In the genomic region with DNA sequence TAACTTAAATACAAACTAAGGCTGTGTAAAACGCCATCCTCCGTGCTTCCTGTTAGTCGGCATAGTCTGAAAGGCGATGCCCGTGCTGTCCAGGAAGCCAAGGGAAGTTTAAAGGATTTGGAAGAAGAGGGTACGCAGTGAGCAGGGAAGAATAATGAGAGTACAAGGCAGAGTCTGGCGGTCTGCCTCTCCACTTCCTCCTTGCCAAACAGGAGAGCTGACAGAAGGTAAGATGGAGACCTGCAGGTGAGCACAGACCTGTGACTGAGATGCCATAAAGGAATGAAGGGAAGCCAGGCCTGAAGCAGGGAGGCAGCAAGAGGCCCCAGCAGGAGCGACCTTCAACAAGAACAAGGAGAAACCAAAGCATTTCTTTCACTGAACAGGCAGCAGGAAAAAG, we compare ENCODE assay signal across 19 mouse cellular contexts. TPM values are rescaled to one million over a fixed set of nuclear protein-coding genes. Genes with fewer than 3 reads are reported as not detected.
DNase-seq lines count a peak whose midpoint lies in the region; ATAC-seq lines count a peak whose summit lies in the region.
"Had no signal": no experiment of that assay in that cellular context is flagged by ENCODE, and none has a peak within 500 bp of the region (broad histone marks: within the 10 kb centered on the region; RNA-seq: fewer than 3 reads in every experiment).

No protein-coding gene starts in this region.

- no peak overlapping the region for H3K27ac ChIP-seq in forebrain, embryonic 12.5 days
- no peak overlapping the region for H3K27ac ChIP-seq in forebrain, embryonic 16.5 days (ENCODE audit: low read length)
- peak overlapping the region; percentile 36 for H3K27ac ChIP-seq in heart, embryonic 12.5 days (ENCODE audit: poor library complexity, severe bottlenecking)
- peak overlapping the region; percentile 34 for H3K27ac ChIP-seq in heart, embryonic 16.5 days (ENCODE audit: low read length)
- H3K27ac ChIP-seq: embryonic facial prominence, embryonic 10.5 days; hindbrain, embryonic 15.5 days; kidney, embryonic 15.5 days had no signal

- H3K4me1 ChIP-seq in forebrain, embryonic 12.5 days: peaks cover 32% of the 10 kb centered on the region
- H3K4me1 ChIP-seq in forebrain, embryonic 16.5 days (replicated peaks; ENCODE audit: control insufficient read depth, insufficient read depth, low read length): peaks cover 37% of the 10 kb centered on the region
- peaks cover 74% of the 10 kb centered on the region for H3K4me1 ChIP-seq in heart, embryonic 12.5 days (replicated peaks)
- H3K4me1 ChIP-seq in heart, embryonic 16.5 days (ENCODE audit: control insufficient read depth, insufficient read depth, low read length): peaks cover 63% of the 10 kb centered on the region

- H3K4me2 ChIP-seq in forebrain, embryonic 12.5 days: no peak overlapping the region
- H3K4me2 ChIP-seq in forebrain, embryonic 16.5 days (ENCODE audit: low read length): no peak overlapping the region
- no peak overlapping the region for H3K4me2 ChIP-seq in heart, embryonic 12.5 days
- no peak overlapping the region for H3K4me2 ChIP-seq in heart, embryonic 16.5 days (ENCODE audit: low read depth, low read length)
- H3K4me2 ChIP-seq: hindbrain, embryonic 15.5 days; kidney, embryonic 15.5 days had no signal

- peaks cover 61% of the 10 kb centered on the region for H3K36me3 ChIP-seq in forebrain, embryonic 12.5 days (replicated peaks)
- peaks cover 13% of the 10 kb centered on the region for H3K36me3 ChIP-seq in forebrain, embryonic 16.5 days (ENCODE audit: control insufficient read depth, insufficient read depth)
- H3K36me3 ChIP-seq in heart, embryonic 12.5 days: peaks cover 69% of the 10 kb centered on the region
- H3K36me3 ChIP-seq in heart, embryonic 16.5 days (ENCODE audit: control insufficient read depth, insufficient read depth): peaks cover 7% of the 10 kb centered on the region

- intact Hi-C loops in heart, postnatal 14 days (cut with DNase I): no loop called here

- 0 out of 2 replicates have a peak overlapping the region, but pooled peaks have one; percentile 21 for H3K9ac ChIP-seq in forebrain, embryonic 12.5 days
- H3K9ac ChIP-seq in forebrain, embryonic 16.5 days (replicated peaks; ENCODE audit: low read depth, low read length): no peak overlapping the region
- peak overlapping the region; percentile 15; the same call in 1 of the 2 replicates for H3K9ac ChIP-seq in heart, embryonic 12.5 days
- peak overlapping the region; percentile 59 for H3K9ac ChIP-seq in heart, embryonic 16.5 days (ENCODE audit: low read length)
- H3K9ac ChIP-seq: forebrain, postnatal 0 days; hindbrain, embryonic 15.5 days; kidney, embryonic 15.5 days had no signal

- no peak overlapping the region for H3K4me3 ChIP-seq in forebrain, embryonic 12.5 days (replicated peaks)
- H3K4me3 ChIP-seq in forebrain, embryonic 16.5 days (replicated peaks; ENCODE audit: low read length): no peak overlapping the region
- H3K4me3 ChIP-seq in heart, embryonic 12.5 days: no peak overlapping the region
- no peak overlapping the region for H3K4me3 ChIP-seq in heart, embryonic 16.5 days (ENCODE audit: low read length)
- H3K4me3 ChIP-seq: embryonic facial prominence, embryonic 10.5 days; hindbrain, embryonic 15.5 days; kidney, embryonic 15.5 days had no signal

- 98% methylated on average over 8 of the region's 8 CpGs for WGBS in forebrain, embryonic 12.5 days
- 92% methylated on average over 8 of the region's 8 CpGs for WGBS in forebrain, embryonic 16.5 days
- 85% methylated on average over 8 of the region's 8 CpGs for WGBS in heart, embryonic 12.5 days
- 87% methylated on average over 8 of the region's 8 CpGs for WGBS in heart, embryonic 16.5 days

- no peaks in the 10 kb centered on the region for H3K27me3 ChIP-seq in forebrain, embryonic 12.5 days
- H3K27me3 ChIP-seq in forebrain, embryonic 16.5 days (replicated peaks; ENCODE audit: control insufficient read depth, insufficient read depth, low read length): no peaks in the 10 kb centered on the region
- H3K27me3 ChIP-seq in heart, embryonic 12.5 days (replicated peaks): no peaks in the 10 kb centered on the region
- H3K27me3 ChIP-seq in heart, embryonic 16.5 days (ENCODE audit: control insufficient read depth, insufficient read depth, low read length): no peaks in the 10 kb centered on the region
- H3K27me3 ChIP-seq: hindbrain, embryonic 15.5 days; kidney, embryonic 15.5 days had no signal

- ATAC-seq in forebrain, embryonic 12.5 days (ENCODE audit: low FRiP score): no peak
- no peak for ATAC-seq in forebrain, embryonic 16.5 days
- no peak for ATAC-seq in heart, embryonic 12.5 days (ENCODE audit: insufficient number of reproducible peaks, low FRiP score)
- no peak for ATAC-seq in heart, embryonic 16.5 days (replicated peaks; ENCODE audit: extremely low read depth, insufficient read depth, low FRiP score)
- ATAC-seq: forebrain, postnatal 0 days; intestine, embryonic 16.5 days had no signal

- no peaks in the 10 kb centered on the region for H3K9me3 ChIP-seq in forebrain, embryonic 12.5 days
- no peaks in the 10 kb centered on the region for H3K9me3 ChIP-seq in forebrain, embryonic 16.5 days (ENCODE audit: control insufficient read depth, low read length)
- no peaks in the 10 kb centered on the region for H3K9me3 ChIP-seq in heart, embryonic 12.5 days (replicated peaks)
- H3K9me3 ChIP-seq in heart, embryonic 16.5 days (replicated peaks; ENCODE audit: control insufficient read depth, low read length): no peaks in the 10 kb centered on the region
- H3K9me3 ChIP-seq: embryonic facial prominence, embryonic 10.5 days; hindbrain, embryonic 15.5 days; kidney, embryonic 15.5 days had no signal

- peak; percentile 79 to 87 for DNase-seq in cerebellum, postnatal 10 days
- DNase-seq in cerebellum, adult 11 months: no peak
- DNase-seq in heart, postnatal 14 days: no peak
- no peak for DNase-seq in heart, adult 8-10 months (ENCODE audit: low spot score)
- DNase-seq: adrenal gland, postnatal 10 days; cerebellum, adult 18-20 months; forebrain, postnatal 0 days; gastrocnemius, postnatal 14 days; heart, postnatal 36 days; kidney, adult 2 months; kidney, postnatal 14 days had no signal

RNA-seq across cellular contexts. Expression of a gene that starts 4.9 kb away (rescaled TPM):
- polyA plus RNA-seq in forebrain, embryonic 12.5 days (2016; fragmentation: Nextera tagmentation; extraction: Ambion mirVana): 65.0 and 65.5 TPM in 2 replicates
- polyA plus RNA-seq in forebrain, embryonic 16.5 days (2015; fragmentation: Nextera tagmentation; extraction: Ambion mirVana): 99.9 and 109 TPM in 2 replicates
- 68.6 and 74.0 TPM in 2 replicates for polyA plus RNA-seq in heart, embryonic 12.5 days (2016; fragmentation: Nextera tagmentation; extraction: Ambion mirVana)
- total RNA-seq in heart, postnatal 14 days (2021): 1 to 10 TPM; 1.4 to 1.7 TPM
- polyA plus RNA-seq in heart, embryonic 16.5 days (2015; fragmentation: Nextera tagmentation; extraction: Ambion mirVana): 48.3 and 50.6 TPM in 2 replicates
- total RNA-seq in heart, adult 8-10 months (2022): 1 to 10 TPM in 1 of 4 experiments, under 1 TPM in 3; 0.08 to 1.0 (median 0.27) TPM

RNA-seq across cellular contexts. Expression of a gene that starts 49.3 kb away (rescaled TPM):
- 63.7 and 65.3 TPM in 2 replicates for polyA plus RNA-seq in forebrain, embryonic 12.5 days (2016; fragmentation: Nextera tagmentation; extraction: Ambion mirVana)
- 60.3 and 72.0 TPM in 2 replicates for polyA plus RNA-seq in forebrain, embryonic 16.5 days (2015; fragmentation: Nextera tagmentation; extraction: Ambion mirVana)
- polyA plus RNA-seq in heart, embryonic 12.5 days (2016; fragmentation: Nextera tagmentation; extraction: Ambion mirVana): 38.2 and 38.3 TPM in 2 replicates
- total RNA-seq in heart, postnatal 14 days (2021): 10 to 100 TPM; 30.1 to 33.0 TPM
- polyA plus RNA-seq in heart, embryonic 16.5 days (2015; fragmentation: Nextera tagmentation; extraction: Ambion mirVana): 29.5 and 30.1 TPM in 2 replicates
- 10 to 100 TPM; 24.0 to 30.2 (median 26.4) TPM for total RNA-seq in heart, adult 8-10 months (2022)

RNA-seq across cellular contexts. Expression of a gene that starts 51.8 kb away (rescaled TPM):
- 9.7 and 11.5 TPM in 2 replicates for polyA plus RNA-seq in forebrain, embryonic 12.5 days (2016; fragmentation: Nextera tagmentation; extraction: Ambion mirVana)
- polyA plus RNA-seq in forebrain, embryonic 16.5 days (2015; fragmentation: Nextera tagmentation; extraction: Ambion mirVana): 7.2 and 8.8 TPM in 2 replicates
- 4.4 and 5.4 TPM in 2 replicates for polyA plus RNA-seq in heart, embryonic 12.5 days (2016; fragmentation: Nextera tagmentation; extraction: Ambion mirVana)
- total RNA-seq in heart, postnatal 14 days (2021): 1 to 10 TPM; 6.4 to 7.0 TPM
- 3.3 TPM in 2 replicates for polyA plus RNA-seq in heart, embryonic 16.5 days (2015; fragmentation: Nextera tagmentation; extraction: Ambion mirVana)
- total RNA-seq in heart, adult 8-10 months (2022): 1 to 10 TPM; 3.5 to 6.5 (median 4.0) TPM

Comparison
In these comparisons a context has a peak if more than half of its experiments do, and no peak if none do; other contexts are left out.
1. DNase-seq: peak in cerebellum, postnatal 10 days (2 of 2); none in cerebellum, adult 11 months (single experiment), heart, postnatal 14 days (0 of 2) and heart, adult 8-10 months (single experiment).
2. H3K27ac ChIP-seq: peak in heart, embryonic 12.5 days (single experiment) and heart, embryonic 16.5 days (single experiment); none in forebrain, embryonic 12.5 days (single experiment) and forebrain, embryonic 16.5 days (single experiment).